Mouse (Mus musculus): ENCODE measurements around the gene Ccr6.

DNA sequence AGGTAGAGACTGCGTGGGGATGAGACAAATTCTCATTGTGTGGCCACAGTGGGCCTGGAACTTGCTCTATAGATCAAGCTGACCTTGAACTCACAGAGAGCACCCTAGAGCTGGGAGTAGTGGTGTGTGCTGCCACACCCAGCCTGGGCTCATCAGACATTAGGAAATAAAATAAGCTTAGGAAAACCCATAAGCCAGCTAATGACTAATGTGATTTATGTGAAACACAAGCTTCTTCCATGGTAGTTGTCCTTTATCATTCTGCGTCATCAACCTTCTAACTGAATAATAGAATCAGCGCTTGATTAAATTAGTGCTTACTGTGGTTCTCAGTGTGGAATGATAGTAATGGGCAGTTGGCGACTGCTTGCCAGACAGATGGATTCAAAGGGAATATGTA, 51.1 kb downstream of the Ccr6 start:
- TF ChIP-seq CTCF (IDR thresholded peaks at IDR 0.05; ENCODE audit: insufficient read depth, low read depth, low read length) (no peak), POLR2A (IDR thresholded peaks at IDR 0.05; ENCODE audit: insufficient read depth, low read depth, low read length) (no peak)
